26 mouse cellular contexts compared by ENCODE assay signal in genomic region chr1:193670008-193670407, GRCm38 (mm10).
"Had no signal": no experiment of that assay in that cellular context is flagged by ENCODE, and none has a peak within 500 bp of the region (broad histone marks: within the 10 kb centered on the region; RNA-seq: fewer than 3 reads in every experiment).

No protein-coding gene starts in this region.

- H3K4me3 ChIP-seq: heart, adult 2 months; heart, embryonic 13.5 days; heart, embryonic 15.5 days; hindbrain, embryonic 10.5 days; hindbrain, embryonic 12.5 days; intestine, embryonic 15.5 days; layer of hippocampus, adult 2 months; left cerebral cortex, adult 2 months; limb, embryonic 13.5 days; limb, embryonic 15.5 days; liver, embryonic 13.5 days had no signal

- H3K36me3 ChIP-seq: heart, embryonic 13.5 days; heart, embryonic 15.5 days; hindbrain, embryonic 10.5 days; hindbrain, embryonic 12.5 days; intestine, embryonic 15.5 days; limb, embryonic 13.5 days; limb, embryonic 15.5 days; liver, embryonic 13.5 days had no signal

- H3K27ac ChIP-seq: heart, adult 2 months; heart, embryonic 15.5 days; hindbrain, embryonic 10.5 days; hindbrain, embryonic 12.5 days; hindbrain, embryonic 14.5 days; intestine, embryonic 15.5 days; layer of hippocampus, adult 2 months; limb, embryonic 13.5 days; limb, embryonic 15.5 days had no signal

- H3K9me3 ChIP-seq: heart, embryonic 13.5 days; heart, embryonic 15.5 days; hindbrain, embryonic 12.5 days; intestine, embryonic 15.5 days; limb, embryonic 13.5 days; limb, embryonic 15.5 days; liver, embryonic 13.5 days had no signal

- H3K4me1 ChIP-seq: intestine, embryonic 15.5 days; limb, embryonic 13.5 days; limb, embryonic 15.5 days had no signal

- H3K4me2 ChIP-seq: heart, embryonic 11.5 days; heart, embryonic 13.5 days; heart, embryonic 15.5 days; hindbrain, embryonic 12.5 days; hindbrain, embryonic 14.5 days; intestine, embryonic 15.5 days; limb, embryonic 13.5 days; limb, embryonic 15.5 days; liver, embryonic 13.5 days had no signal

- DNase-seq: gastrocnemius, postnatal 14 days; gastrocnemius, postnatal 36 days; heart, adult 2 months; heart, postnatal 14 days; heart, postnatal 4 days; kidney, adult 18-20 months; kidney, adult 8-10 months; kidney, postnatal 10 days; kidney, postnatal 25 days; kidney, postnatal 4 days; left cerebral cortex, postnatal 4 days; liver, embryonic 13.5 days had no signal

- ATAC-seq: hindbrain, embryonic 16.5 days; inflammation-experienced regulatory T-cells, adult 6 months; intestine, embryonic 15.5 days; intestine, postnatal 0 days had no signal

- H3K27me3 ChIP-seq: heart, embryonic 13.5 days; heart, embryonic 15.5 days; hindbrain, embryonic 12.5 days; intestine, embryonic 15.5 days; limb, embryonic 13.5 days; limb, embryonic 15.5 days; liver, embryonic 13.5 days had no signal

- H3K9ac ChIP-seq: heart, embryonic 13.5 days; heart, embryonic 15.5 days; hindbrain, embryonic 12.5 days; hindbrain, embryonic 14.5 days; intestine, embryonic 15.5 days; limb, embryonic 13.5 days; limb, embryonic 15.5 days; liver, embryonic 13.5 days had no signal
